Mouse (Mus musculus) kidney, adult 9 months (tissue): Measurements from ENCODE around the gene Lrba.

Experiments
- DNase-seq: peaks from one replicate; pipeline ENCODE4 v3.0.0; 2022

Lrba gene

GRCm38 (mm10) chr3:86761095-86762035 lies 536.9 kb downstream of the Lrba start:
- DNase-seq: peak; percentile 79

- DNase-seq: no peak
Measured at GRCm38 (mm10) chr3:86762036-86762415, 537.5 kb downstream of the Lrba start.

- DNase-seq: no peak
Measured at GRCm38 (mm10) chr3:86762456-86762855, 538.0 kb downstream of the Lrba start.

- DNase-seq: no peak
Measured at GRCm38 (mm10) chr3:86768553-86768952, 544.1 kb downstream of the Lrba start.

GRCm38 (mm10) chr3:86768969-86769368 lies 544.5 kb downstream of the Lrba start:
- no peak for DNase-seq

GRCm38 (mm10) chr3:86774566-86775443 lies 550.3 kb downstream of the Lrba start:
- DNase-seq: peak; percentile 54

GRCm38 (mm10) chr3:86775444-86775828 lies 551.0 kb downstream of the Lrba start:
- no peak for DNase-seq

GRCm38 (mm10) chr3:86779704-86780103 lies 555.2 kb downstream of the Lrba start:
- DNase-seq: no peak

GRCm38 (mm10) chr3:86784051-86784450 lies 559.6 kb downstream of the Lrba start:
- DNase-seq: no peak

GRCm38 (mm10) chr3:86784930-86785329 lies 560.5 kb downstream of the Lrba start:
- DNase-seq: no peak

GRCm38 (mm10) chr3:86786280-86786679 lies 561.8 kb downstream of the Lrba start:
- no peak for DNase-seq

GRCm38 (mm10) chr3:86786845-86787351 lies 562.4 kb downstream of the Lrba start:
- DNase-seq: no peak

GRCm38 (mm10) chr3:86787423-86788123 lies 563.1 kb downstream of the Lrba start:
- no peak for DNase-seq

- DNase-seq: peak; percentile 78
Measured at GRCm38 (mm10) chr3:86788711-86789110, 564.2 kb downstream of the Lrba start.

- no peak for DNase-seq
Measured at GRCm38 (mm10) chr3:86789752-86790151, 565.3 kb downstream of the Lrba start.

- peak; percentile 43 for DNase-seq
Measured at GRCm38 (mm10) chr3:86793264-86793663, 568.8 kb downstream of the Lrba start.

GRCm38 (mm10) chr3:86793720-86794191 lies 569.3 kb downstream of the Lrba start:
- DNase-seq: peak; percentile 74

- peak; percentile 18 for DNase-seq
Measured at GRCm38 (mm10) chr3:86796716-86797115, 572.2 kb downstream of the Lrba start.

GRCm38 (mm10) chr3:86797871-86798460 lies 573.5 kb downstream of the Lrba start:
- DNase-seq: no peak

GRCm38 (mm10) chr3:86799041-86799440 lies 574.6 kb downstream of the Lrba start:
- DNase-seq: no peak

GRCm38 (mm10) chr3:86800841-86801240 lies 576.4 kb downstream of the Lrba start:
- no peak for DNase-seq

GRCm38 (mm10) chr3:86802825-86803224 lies 578.3 kb downstream of the Lrba start:
- no peak for DNase-seq
